Mouse (Mus musculus): ENCODE measurements around the gene Galnt7.

Galnt7 gene

DNA sequence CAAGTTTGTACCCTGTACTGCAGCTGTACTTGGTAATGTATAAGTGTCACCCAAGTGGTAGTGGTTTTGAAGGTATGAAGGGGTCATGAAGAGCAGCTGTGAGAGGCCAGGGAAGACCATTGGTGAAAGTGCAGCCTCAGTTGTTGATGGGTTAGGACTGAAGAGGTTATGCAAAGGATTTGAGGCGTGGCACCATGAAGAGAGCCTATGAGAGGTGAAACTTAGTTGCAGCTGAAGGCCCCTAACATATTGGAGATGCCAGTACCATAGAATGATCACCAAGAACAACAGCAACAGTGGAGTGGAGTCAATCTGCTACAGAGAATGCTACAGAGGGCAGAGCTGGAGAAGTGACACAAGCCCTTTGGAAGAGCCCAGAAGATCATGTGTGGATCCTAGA, 163.5 kb downstream of the Galnt7 start:
- no peak for DNase-seq

DNA sequence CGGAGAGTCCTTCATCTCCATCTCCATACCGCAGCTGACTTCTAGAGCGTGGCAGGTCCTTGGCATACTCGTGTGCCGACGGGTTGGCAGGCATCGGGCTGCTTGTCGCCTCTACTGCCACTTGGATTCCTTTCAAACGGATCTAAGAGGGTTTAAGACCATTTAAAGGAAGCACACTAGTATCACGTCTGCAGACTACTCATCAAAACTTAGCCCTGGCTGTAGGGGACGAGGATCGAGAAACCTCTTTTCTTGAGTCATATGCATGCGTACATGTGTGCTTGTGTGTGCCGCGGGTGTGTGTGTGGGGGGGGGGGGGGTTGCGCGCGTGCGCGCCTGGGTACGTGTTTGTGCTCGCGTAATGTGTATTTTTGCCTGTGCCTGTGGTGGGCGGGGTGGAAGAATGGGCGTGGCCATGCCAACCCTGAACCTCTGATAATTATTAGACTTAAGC, 164.5 kb downstream of the Galnt7 start:
- peak; percentile 78 for DNase-seq

DNA sequence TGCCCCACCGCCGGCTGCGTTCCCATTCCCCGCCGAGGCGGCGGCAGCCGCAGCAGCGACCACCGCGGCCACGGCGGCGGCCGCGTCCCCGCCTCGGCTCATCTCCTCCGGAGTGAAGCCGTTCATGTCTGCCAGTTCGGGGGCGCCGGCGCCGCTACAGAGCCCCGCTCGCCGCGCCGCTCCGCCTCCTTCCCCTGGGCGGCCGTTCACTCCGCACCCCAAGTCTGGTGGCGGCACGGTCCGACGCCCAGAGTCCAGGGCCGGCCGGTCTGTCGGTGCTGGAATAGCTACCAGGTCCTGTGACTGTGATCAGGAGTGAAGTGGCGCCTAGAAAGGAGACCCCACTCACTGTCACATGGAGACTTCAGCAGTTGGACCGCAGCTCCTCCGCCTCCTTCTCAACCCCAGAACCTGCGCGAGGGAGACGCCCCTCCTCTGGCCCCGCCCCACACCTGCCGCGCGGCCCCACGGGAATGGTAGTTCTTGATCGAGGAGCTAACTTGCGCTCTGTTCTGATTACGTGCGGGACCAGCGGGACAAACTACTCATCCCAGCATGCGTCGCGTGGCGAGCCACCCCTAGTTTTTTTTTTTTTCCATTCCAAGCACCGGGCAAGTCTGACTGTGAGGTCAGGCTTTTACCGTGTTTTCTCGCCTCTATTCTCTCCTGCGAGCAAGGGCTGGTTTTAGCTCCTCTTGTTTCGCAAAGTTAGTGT, 165.2 kb downstream of the Galnt7 start, which contains the start of gene Sap30:
Gene Sap30 (minus strand): TSS at position 420 of the 715 bp plus-strand sequence.
- DNase-seq, result peak; percentile 98

DNA sequence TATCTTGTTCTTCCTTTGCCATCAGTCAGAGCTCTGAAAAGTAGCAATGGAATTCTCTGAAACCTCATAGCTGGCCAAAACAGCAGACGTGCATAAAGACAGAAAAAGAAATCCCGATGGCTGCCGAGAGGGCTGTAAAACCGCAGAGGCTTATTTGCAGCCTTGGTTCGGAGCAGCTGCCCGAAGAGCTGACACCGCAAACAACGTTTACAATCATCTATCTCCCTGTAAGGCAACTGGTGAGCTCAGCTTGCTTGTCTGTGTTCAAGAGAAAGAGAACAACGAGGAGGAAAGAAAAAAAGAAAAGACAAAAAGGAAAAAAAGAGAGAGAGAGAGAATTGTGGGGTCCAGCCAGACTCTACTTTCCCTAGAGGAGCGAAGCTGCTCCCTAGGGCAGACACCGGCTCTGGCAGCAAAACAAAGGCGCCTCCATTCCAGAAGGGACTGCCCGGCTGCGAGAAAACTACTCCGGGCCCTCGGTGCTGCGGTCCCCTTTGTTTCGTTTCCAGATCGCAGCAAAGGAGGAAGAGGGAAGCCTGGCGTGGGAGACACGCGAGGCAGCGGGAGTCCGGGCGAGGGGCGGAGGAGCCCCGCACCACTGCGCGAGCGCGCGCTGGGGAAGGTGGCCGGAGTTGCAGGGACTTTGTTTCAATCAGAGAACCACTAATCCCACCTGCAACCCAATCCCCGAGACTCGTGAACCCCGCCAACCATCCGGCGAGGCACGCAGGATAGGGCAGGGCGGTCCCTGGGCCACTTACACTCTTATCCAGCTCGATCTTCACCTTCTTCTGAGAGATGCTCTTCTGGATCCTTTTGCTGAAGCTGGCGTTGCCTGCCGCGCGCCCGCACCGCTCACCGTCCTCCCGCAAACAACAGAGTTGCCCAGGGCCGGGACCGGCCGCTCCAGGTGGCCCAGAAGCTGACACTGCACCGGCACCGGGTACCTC, 166.1 kb downstream of the Galnt7 start:
- DNase-seq, result peak; percentile 68

DNA sequence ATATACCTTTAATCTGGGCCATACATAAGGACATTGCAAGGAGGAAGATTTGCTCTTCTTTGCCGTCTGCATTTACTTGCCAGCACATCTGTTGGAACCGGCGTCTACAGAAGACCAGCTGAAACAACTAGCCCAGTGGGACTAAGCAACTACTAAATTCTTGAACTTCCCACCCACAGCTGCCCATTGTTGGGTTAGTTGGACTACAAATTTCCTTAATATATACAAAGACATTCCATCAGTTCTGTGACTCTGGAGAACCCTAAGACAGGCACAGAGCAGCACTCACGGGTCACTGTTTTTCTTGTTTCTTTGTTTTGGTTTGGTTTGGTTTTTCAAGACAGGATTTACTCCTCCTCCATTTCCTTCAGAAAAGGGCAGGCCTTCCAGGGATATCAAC, 172.2 kb downstream of the Galnt7 start:
- DNase-seq, result no peak

DNA sequence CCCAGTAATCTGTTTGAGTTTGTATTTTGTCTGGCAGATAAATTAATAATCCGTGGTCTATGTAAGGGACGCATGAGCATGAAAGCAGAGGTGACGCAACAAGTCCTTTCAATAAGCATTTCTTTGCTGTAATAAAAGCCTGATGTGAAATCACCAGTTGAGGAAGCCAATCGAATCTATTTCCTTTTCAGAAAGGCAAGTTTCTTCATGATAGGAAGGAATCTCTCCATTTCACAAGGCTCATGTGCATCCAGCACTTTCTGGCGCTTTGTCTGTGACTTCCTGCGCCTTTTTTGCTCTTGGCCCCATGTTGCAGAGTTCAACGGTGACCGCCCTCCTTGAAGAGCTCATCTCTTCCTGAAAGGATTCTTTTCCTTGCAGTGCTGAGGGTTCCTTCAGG, 173.1 kb downstream of the Galnt7 start:
- no peak for DNase-seq

DNA sequence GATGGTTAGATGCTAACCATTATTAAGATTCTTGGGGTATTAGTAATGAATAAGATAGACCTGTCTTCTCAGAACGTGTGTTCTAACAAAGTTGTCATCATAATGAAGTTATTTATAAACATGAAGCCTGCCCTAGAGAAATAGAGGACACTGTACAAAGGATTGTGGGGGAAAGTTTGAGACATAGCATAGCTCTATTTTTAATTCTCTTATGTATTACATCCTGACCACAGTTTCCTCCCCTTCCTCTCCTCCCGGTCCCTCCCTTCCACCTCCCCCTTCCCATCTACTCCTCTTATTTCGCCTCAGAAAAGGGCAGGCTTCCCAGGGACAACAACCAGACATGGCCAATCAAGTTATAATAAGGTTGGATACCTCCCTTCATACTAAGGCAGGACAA, 174.4 kb downstream of the Galnt7 start:
- DNase-seq, result no peak

Data from thymus, postnatal 4 days (tissue).